Mouse (Mus musculus): ENCODE results near the gene Trap1.

DNA sequence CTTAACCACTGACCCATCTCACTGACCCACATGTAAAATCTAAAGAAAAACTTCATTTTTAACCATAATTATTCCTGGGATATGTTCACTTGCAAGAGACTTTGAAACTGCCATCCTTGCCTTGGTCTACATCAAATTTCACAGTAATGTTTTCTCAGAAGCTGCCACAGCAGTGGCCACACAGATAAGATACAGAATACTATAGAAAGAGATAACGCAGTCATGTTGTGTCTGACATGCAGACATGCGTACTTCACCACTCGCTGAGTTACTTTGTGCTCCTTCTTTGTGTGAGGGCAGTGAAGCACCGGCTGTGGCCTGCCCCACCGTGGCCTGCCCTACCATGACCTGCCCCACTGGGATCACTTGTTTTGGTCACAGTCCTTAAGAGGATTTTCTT lies 43.7 kb downstream of the Trap1 start:
- no peak for TF ChIP-seq CTCF (IDR thresholded peaks at IDR 0.05; ENCODE audit: borderline replicate concordance, control insufficient read depth, extremely low read depth, insufficient read depth, low read length, poor library complexity)
- no peak for TF ChIP-seq POLR2A (IDR thresholded peaks at IDR 0.05; ENCODE audit: control insufficient read depth, extremely low read depth, insufficient read depth, low read length, poor library complexity)

Data from thymus, adult 2 months (tissue).